Mouse (Mus musculus): Measurements from ENCODE around the gene Loxl3. TPM values are rescaled to one million over a fixed set of nuclear protein-coding genes. Genes with fewer than 3 reads are reported as not detected.

Gene Loxl3
- polyA plus RNA-seq, 1 experiment from 2014 or later, result 8.0 TPM

DNA sequence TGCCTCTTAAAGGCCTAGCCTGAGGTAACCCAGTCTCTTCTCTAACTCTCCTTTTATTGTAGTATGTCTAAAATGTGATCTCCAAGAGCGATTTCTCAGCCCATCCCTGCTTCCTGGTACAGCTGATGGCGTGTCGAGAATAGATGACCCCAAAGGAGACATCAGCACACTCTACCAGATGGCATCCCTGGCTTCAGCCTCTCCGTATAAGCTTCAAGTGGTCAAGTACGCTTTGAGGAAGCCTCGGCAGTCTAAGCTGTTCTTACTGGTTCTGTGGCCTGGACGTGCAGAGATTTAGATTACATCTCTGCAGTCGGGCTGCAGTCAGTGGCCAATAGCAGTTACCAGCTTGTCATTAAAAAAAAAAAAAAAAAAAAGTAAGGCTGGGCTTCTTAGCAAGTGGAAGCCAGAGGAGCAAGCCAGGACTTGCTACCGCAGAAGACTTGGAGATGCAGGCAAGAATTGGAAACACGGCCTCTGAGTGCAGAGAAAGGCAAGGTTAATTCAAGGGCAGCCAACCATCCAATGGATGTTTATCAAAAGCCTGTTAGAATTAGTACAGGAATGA is 28.4 kb upstream of the Loxl3 start:
- Histone ChIP-seq H3K27ac (no peak overlapping the region), H3K36me3 (replicated peaks) (no peaks in the 10 kb centered on the region), H3K9ac (no peak overlapping the region), H3K4me3 (replicated peaks) (no peak overlapping the region), H3K4me2 (no peak overlapping the region), H3K27me3 (peaks cover 5% of the 10 kb centered on the region; the same call in 1 of the 2 replicates), H3K4me1 (no peaks in the 10 kb centered on the region), H3K9me3 (no peaks in the 10 kb centered on the region)
- ATAC-seq (ENCODE audit: low FRiP score), result no peak
- WGBS, result 88% methylated on average over 10 of the region's 10 CpGs

DNA sequence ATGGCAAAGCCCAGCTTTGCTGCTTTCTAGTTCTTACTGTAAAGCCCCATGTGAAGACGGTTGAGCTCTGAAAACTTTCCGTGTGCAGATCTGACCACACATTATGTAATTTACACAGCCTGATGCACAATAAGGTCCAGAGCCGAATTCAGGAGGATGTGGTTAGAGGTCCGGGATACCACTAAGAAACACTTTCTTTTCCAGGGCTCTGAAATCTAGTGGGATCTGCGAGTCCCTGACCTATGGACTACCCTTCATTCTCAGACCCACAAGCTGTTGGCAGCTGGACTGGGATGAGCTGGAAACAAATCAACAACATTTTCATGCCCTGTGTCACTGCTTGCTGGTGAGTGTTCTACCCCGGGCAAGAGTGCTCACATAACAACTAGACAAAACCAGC is 27.9 kb upstream of the Loxl3 start:
- Histone ChIP-seq H3K27ac (no peak overlapping the region), H3K4me3 (replicated peaks) (no peak overlapping the region), H3K9me3 (no peaks in the 10 kb centered on the region), H3K4me1 (no peaks in the 10 kb centered on the region), H3K4me2 (no peak overlapping the region), H3K9ac (no peak overlapping the region), H3K27me3 (peaks cover 7% of the 10 kb centered on the region; the same call in 1 of the 2 replicates), H3K36me3 (replicated peaks) (no peaks in the 10 kb centered on the region)
- 84% methylated on average over 6 of the region's 6 CpGs for WGBS
- no peak for ATAC-seq (ENCODE audit: low FRiP score)

- H3K36me3 ChIP-seq (replicated peaks), result no peaks in the 10 kb centered on the region
- H3K9ac ChIP-seq, result no peak overlapping the region
- H3K9me3 ChIP-seq, result no peaks in the 10 kb centered on the region
- peaks cover 7% of the 10 kb centered on the region; the same call in 1 of the 2 replicates for H3K27me3 ChIP-seq
- no peak overlapping the region for H3K4me2 ChIP-seq
- H3K4me1 ChIP-seq, result no peaks in the 10 kb centered on the region
- ATAC-seq (ENCODE audit: low FRiP score), result no peak
- H3K4me3 ChIP-seq (replicated peaks), result no peak overlapping the region
- 77% methylated on average over 3 of the region's 3 CpGs for WGBS
- H3K27ac ChIP-seq, result no peak overlapping the region
Observed at GRCm38 (mm10) chr6:83008659-83009058, 25.3 kb upstream of the Loxl3 start.

- no peaks in the 10 kb centered on the region for H3K4me1 ChIP-seq
- H3K36me3 ChIP-seq (replicated peaks), result no peaks in the 10 kb centered on the region
- H3K4me2 ChIP-seq, result no peak overlapping the region
- no peak for ATAC-seq (ENCODE audit: low FRiP score)
- H3K4me3 ChIP-seq (replicated peaks), result no peak overlapping the region
- no peaks in the 10 kb centered on the region for H3K9me3 ChIP-seq
- no peak overlapping the region for H3K27ac ChIP-seq
- 81% methylated on average over 7 of the region's 7 CpGs for WGBS
- peaks cover 7% of the 10 kb centered on the region; the same call in 1 of the 2 replicates for H3K27me3 ChIP-seq
- no peak overlapping the region for H3K9ac ChIP-seq
Observed at GRCm38 (mm10) chr6:83010010-83010409, 24.0 kb upstream of the Loxl3 start.

DNA sequence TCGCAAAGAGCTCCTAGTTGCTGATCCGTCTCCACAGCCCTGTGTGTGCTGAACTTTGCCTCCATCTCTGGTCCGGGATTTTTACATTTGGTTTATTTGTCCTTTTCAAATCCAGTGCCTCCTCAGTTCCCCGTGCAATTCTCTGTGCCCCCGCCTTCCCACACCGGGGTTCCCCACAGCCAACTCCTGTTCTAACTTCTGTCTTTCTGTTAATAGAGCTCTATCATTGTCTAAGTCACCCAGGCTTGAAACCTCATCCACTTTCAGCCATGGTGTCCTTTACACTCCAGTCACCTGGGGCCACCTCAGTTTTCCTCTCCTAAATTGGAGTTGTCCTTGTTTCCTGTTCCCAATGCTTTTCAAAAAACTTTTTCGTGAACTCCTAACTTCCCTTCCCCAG is 22.7 kb upstream of the Loxl3 start:
- Histone ChIP-seq H3K4me1 (no peaks in the 10 kb centered on the region), H3K27ac (no peak overlapping the region), H3K36me3 (replicated peaks) (no peaks in the 10 kb centered on the region), H3K4me2 (no peak overlapping the region), H3K9ac (no peak overlapping the region), H3K27me3 (peaks cover 7% of the 10 kb centered on the region; the same call in 1 of the 2 replicates), H3K9me3 (no peaks in the 10 kb centered on the region), H3K4me3 (replicated peaks) (no peak overlapping the region)
- no peak for ATAC-seq (ENCODE audit: low FRiP score)
- 83% methylated on average over 7 of the region's 7 CpGs for WGBS

DNA sequence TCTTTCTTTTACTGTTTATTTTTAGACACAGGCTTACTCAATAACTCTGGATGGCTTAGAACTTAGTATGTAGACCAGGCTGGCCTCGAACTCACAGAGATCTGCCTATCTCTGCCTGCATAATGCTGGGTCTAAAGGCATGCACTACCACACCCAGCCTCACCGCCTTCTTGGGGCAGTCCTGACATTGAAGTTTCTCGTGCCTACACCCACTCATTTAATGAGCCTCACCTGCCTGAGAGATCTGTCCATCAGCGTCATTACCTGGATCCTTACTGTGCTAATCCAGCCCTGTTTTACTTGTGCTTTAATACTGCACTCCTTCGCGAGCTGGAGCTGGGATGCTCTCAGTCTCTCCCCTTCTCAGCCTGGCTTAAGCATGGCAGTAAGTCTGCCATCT is 22.2 kb upstream of the Loxl3 start:
- H3K4me1 ChIP-seq, result no peaks in the 10 kb centered on the region
- peaks cover 7% of the 10 kb centered on the region; the same call in 1 of the 2 replicates for H3K27me3 ChIP-seq
- WGBS, result 74% methylated on average over 6 of the region's 6 CpGs
- no peak overlapping the region for H3K9ac ChIP-seq
- H3K9me3 ChIP-seq, result no peaks in the 10 kb centered on the region
- ATAC-seq (ENCODE audit: low FRiP score), result no peak
- no peak overlapping the region for H3K4me3 ChIP-seq (replicated peaks)
- H3K36me3 ChIP-seq (replicated peaks), result no peaks in the 10 kb centered on the region
- no peak overlapping the region for H3K27ac ChIP-seq
- no peak overlapping the region for H3K4me2 ChIP-seq

DNA sequence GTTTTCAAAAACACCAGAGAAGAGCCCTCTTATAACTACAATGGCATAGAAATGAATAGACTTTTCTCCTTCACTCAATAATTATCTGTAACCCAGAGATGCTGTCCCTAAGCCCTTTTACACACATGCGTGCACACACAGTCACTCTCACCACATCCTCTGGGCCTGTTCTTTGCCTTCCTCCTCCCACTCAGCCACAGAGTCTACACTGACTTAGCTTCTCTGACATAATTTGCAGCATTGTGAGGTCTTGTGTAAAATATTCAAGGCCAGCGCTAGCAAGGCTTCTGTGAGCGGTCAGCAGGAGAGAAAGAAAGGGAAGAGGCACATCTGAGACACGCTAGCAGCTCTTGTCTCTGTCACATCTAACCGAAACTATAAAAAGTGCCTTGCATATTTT is 20.5 kb upstream of the Loxl3 start:
- no peak for ATAC-seq (ENCODE audit: low FRiP score)
- Histone ChIP-seq H3K27ac (no peak overlapping the region), H3K4me3 (replicated peaks) (no peak overlapping the region), H3K36me3 (replicated peaks) (no peaks in the 10 kb centered on the region), H3K9me3 (no peaks in the 10 kb centered on the region), H3K9ac (no peak overlapping the region), H3K27me3 (peaks cover 6% of the 10 kb centered on the region; the same call in 1 of the 2 replicates), H3K4me1 (no peaks in the 10 kb centered on the region), H3K4me2 (no peak overlapping the region)
- WGBS, result 64% methylated on average over 5 of the region's 5 CpGs

GRCm38 (mm10) chr6:83014482-83015466 is 19.2 kb upstream of the Loxl3 start:
- Histone ChIP-seq H3K9me3 (no peaks in the 10 kb centered on the region), H3K9ac (no peak overlapping the region), H3K27ac (no peak overlapping the region), H3K4me3 (replicated peaks) (no peak overlapping the region), H3K4me2 (no peak overlapping the region), H3K4me1 (no peaks in the 10 kb centered on the region), H3K27me3 (peaks cover 4% of the 10 kb centered on the region; the same call in 1 of the 2 replicates), H3K36me3 (replicated peaks) (no peaks in the 10 kb centered on the region)
- 75% methylated on average over 12 of the region's 12 CpGs for WGBS
- ATAC-seq (ENCODE audit: low FRiP score), result no peak

GRCm38 (mm10) chr6:83015749-83016148 is 18.2 kb upstream of the Loxl3 start:
- Histone ChIP-seq H3K4me3 (replicated peaks) (no peak overlapping the region), H3K4me2 (no peak overlapping the region), H3K27me3 (no peaks in the 10 kb centered on the region), H3K27ac (no peak overlapping the region), H3K9me3 (no peaks in the 10 kb centered on the region), H3K9ac (no peak overlapping the region), H3K36me3 (replicated peaks) (no peaks in the 10 kb centered on the region), H3K4me1 (no peaks in the 10 kb centered on the region)
- WGBS, result 93% methylated on average over 2 of the region's 2 CpGs
- ATAC-seq (ENCODE audit: low FRiP score), result no peak

- ATAC-seq (ENCODE audit: low FRiP score), result no peak
Observed at GRCm38 (mm10) chr6:83017190-83017589, 16.8 kb upstream of the Loxl3 start.

GRCm38 (mm10) chr6:83019044-83019443 is 14.9 kb upstream of the Loxl3 start:
- no peaks in the 10 kb centered on the region for H3K27me3 ChIP-seq
- H3K9ac ChIP-seq, result no peak overlapping the region
- H3K27ac ChIP-seq, result no peak overlapping the region
- ATAC-seq (ENCODE audit: low FRiP score), result no peak
- no peaks in the 10 kb centered on the region for H3K4me1 ChIP-seq
- 67% methylated on average over 3 of the region's 3 CpGs for WGBS
- no peaks in the 10 kb centered on the region for H3K9me3 ChIP-seq
- no peaks in the 10 kb centered on the region for H3K36me3 ChIP-seq (replicated peaks)
- no peak overlapping the region for H3K4me2 ChIP-seq
- no peak overlapping the region for H3K4me3 ChIP-seq (replicated peaks)

More at GRCm38 (mm10) chr6:83017190-83017589, 16.8 kb upstream of the Loxl3 start:
- H3K9ac ChIP-seq, result no peak overlapping the region
- no peaks in the 10 kb centered on the region for H3K9me3 ChIP-seq
- no peaks in the 10 kb centered on the region for H3K4me1 ChIP-seq
- H3K4me3 ChIP-seq (replicated peaks), result no peak overlapping the region
- WGBS, result 81% methylated on average over 3 of the region's 3 CpGs
- no peaks in the 10 kb centered on the region for H3K27me3 ChIP-seq
- no peak overlapping the region for H3K4me2 ChIP-seq
- no peak overlapping the region for H3K27ac ChIP-seq
- no peaks in the 10 kb centered on the region for H3K36me3 ChIP-seq (replicated peaks)

GRCm38 (mm10) chr6:83020121-83020520 is 13.9 kb upstream of the Loxl3 start:
- Histone ChIP-seq H3K27me3 (no peaks in the 10 kb centered on the region), H3K4me1 (no peaks in the 10 kb centered on the region), H3K27ac (no peak overlapping the region), H3K4me3 (replicated peaks) (no peak overlapping the region), H3K36me3 (replicated peaks) (no peaks in the 10 kb centered on the region), H3K4me2 (no peak overlapping the region), H3K9ac (no peak overlapping the region), H3K9me3 (no peaks in the 10 kb centered on the region)
- WGBS, result 85% methylated on average over 6 of the region's 6 CpGs
- ATAC-seq (ENCODE audit: low FRiP score), result no peak

All from forebrain, embryonic 12.5 days (tissue).